Mouse (Mus musculus): ENCODE data around the gene Arl14ep.

Arl14ep gene

DNA sequence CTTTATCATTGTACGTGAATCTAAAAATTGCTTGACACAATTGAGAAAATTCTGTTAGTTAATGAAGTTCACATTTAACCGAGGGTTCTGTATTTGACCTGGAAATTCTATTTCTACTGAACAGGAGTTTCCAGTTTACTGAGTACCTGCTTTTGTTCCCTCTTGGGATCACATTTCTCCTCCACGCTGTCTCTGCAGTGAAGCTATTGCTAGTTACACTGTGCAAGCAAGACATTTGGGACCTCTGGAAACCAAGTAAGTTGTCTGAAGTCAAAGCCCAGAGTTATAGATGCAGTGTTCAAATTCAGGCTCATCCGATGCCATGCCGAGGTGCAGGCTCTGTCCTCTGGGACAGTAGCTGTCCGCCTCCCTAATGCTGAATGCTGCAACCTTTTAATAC is 19.2 kb downstream of the Arl14ep start:
- no peak for DNase-seq (ENCODE audit: low spot score)

DNA sequence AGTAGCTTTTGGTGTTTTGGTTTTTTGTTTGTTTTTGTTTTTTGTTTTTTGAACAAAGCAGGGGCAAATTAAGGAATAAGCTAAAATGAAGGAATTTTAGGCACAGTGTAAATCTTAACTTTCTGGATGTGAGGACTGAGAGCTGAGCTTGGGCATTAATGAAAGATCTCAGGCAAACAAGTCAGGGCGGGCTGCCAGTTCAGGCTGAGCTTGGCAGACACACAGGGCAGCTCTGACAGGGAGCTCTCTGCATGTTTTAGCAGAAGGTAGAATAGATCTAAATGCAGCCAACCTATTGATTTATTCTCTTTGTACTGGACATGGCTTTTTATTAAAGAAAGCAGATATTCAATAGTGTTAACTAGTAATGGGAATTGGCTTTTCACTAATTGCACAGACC is 31.8 kb downstream of the Arl14ep start:
- DNase-seq (ENCODE audit: low spot score) = peak; percentile 46

DNA sequence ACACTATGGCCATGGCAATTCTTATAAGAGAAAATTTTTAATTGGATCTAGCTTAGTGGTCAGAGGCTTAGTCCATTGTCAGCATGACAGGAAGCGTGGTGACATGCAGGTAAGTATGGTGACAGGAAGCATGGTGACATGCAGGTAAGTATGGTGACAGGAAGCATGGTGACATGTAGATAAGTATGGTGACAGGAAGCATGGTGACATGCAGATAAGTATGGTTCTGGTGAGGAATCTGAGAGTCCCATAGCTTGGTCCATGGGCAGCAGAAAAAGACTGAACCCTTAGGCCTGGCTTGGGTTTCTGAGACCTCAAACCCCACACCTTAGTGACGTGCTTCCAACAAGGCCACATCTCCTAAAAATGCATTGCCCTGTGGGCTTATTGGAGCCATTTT is 38.5 kb downstream of the Arl14ep start:
- no peak for DNase-seq (ENCODE audit: low spot score)

DNA sequence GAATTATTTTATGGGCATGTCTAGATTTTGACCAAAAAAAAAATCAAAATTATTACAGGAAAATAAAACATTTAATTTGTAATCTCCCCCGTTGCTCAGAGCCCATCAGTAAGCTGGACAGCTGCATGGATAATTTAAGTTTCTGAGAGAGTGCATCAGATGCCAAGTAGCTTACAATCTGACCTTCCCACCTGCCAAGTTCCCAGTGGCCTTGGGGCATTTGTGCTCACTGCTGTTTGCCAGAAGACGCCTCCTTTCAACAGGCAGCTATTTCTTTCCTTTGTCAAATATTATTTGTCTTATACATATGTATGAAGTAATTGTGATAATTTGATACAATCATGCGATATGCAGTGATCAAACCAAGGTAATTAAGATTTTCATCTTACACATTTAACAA is 44.3 kb downstream of the Arl14ep start:
- no peak for DNase-seq (ENCODE audit: low spot score)
